Mouse (Mus musculus) CH12.LX (cell line): ENCODE measurements around the gene Myzap. TPM values are rescaled to one million over a fixed set of nuclear protein-coding genes. Genes with fewer than 3 reads are reported as not detected.

Experiments
- DNase-seq: peaks from one replicate; pipeline ENCODE4 v3.0.0-alpha.2; 2013; ENCODE audit errors: extremely low read depth
- H3K27ac ChIP-seq: 2 replicates; pipeline ENCODE4 v1.5.1; 2012; ENCODE audit warnings: low read depth, mild to moderate bottlenecking, control low read depth, moderate library complexity; ENCODE audit not compliant: insufficient read depth
- H3K27me3 ChIP-seq: replicated peaks from 2 replicates; pipeline ENCODE3; 2012; ENCODE audit warnings: inconsistent platforms
- H3K36me3 ChIP-seq, 2 experiments: replicated peaks in 1 of 2; 2 replicates each; pipeline versions ENCODE3 to v1.6.1; 2012; ENCODE audit warnings: inconsistent platforms in 1 of 2, low read length in 1 of 2, mild to moderate bottlenecking in 1 of 2, mixed read lengths in 1 of 2, moderate library complexity in 1 of 2; ENCODE audit not compliant: control insufficient read depth in 1 of 2, insufficient read depth in 1 of 2
- H3K4me1 ChIP-seq, 2 experiments: 2 replicates each; pipeline ENCODE4 v1.6.1; 2012; ENCODE audit warnings: inconsistent platforms in 1 of 2, moderate library complexity in 1 of 2; ENCODE audit not compliant: insufficient read depth in 2 of 2, control insufficient read depth in 1 of 2
- H3K4me2 ChIP-seq: 2 replicates; pipeline ENCODE4 v1.6.1; 2012; ENCODE audit warnings: low read depth, mild to moderate bottlenecking, control low read depth; ENCODE audit not compliant: poor library complexity, insufficient read depth, severe bottlenecking
- H3K4me3 ChIP-seq, 3 experiments: fragments of 150-350 bp in 1 of 3; sonication (generic) in 1 of 3; replicated peaks in 1 of 3; 2 replicates each; pipeline versions ENCODE3 to v1.5.1; 2011 to 2012; ENCODE audit warnings: low read depth in 2 of 3, low read length in 2 of 3, mild to moderate bottlenecking in 2 of 3, moderate library complexity in 2 of 3, control low read depth in 1 of 3, improper control_type of control experiment in 1 of 3, inconsistent platforms in 1 of 3, mixed read lengths in 1 of 3; ENCODE audit not compliant: poor library complexity in 1 of 3
- H3K79me2 ChIP-seq: replicated peaks from 2 replicates; pipeline ENCODE4 v1.6.1; 2012; ENCODE audit warnings: mild to moderate bottlenecking, moderate library complexity; ENCODE audit not compliant: control insufficient read depth, poor library complexity, insufficient read depth, severe bottlenecking; ENCODE audit errors: extremely low read depth
- H3K9ac ChIP-seq: 2 replicates; pipeline ENCODE4 v1.6.1; 2012; ENCODE audit warnings: low read depth, mild to moderate bottlenecking, control low read depth, moderate library complexity; ENCODE audit not compliant: insufficient read depth
- H3K9me3 ChIP-seq: replicated peaks from 2 replicates; pipeline ENCODE3; 2012; ENCODE audit warnings: low read length, inconsistent platforms, mixed read lengths
- BHLHE40 ChIP-seq: IDR thresholded peaks from 2 replicates; pipeline ENCODE4 v1.6.1; 2011; ENCODE audit warnings: mild to moderate bottlenecking, low read depth, low read length, improper control_type of control experiment
- CTCF ChIP-seq, 2 experiments: IDR thresholded peaks in 1 of 2; conservative IDR thresholded peaks in 1 of 2; 2 replicates each; pipeline ENCODE4 v1.5.1; 2011 to 2012; ENCODE audit warnings: low read depth in 2 of 2, low read length in 2 of 2, improper control_type of control experiment in 1 of 2, inconsistent platforms in 1 of 2, mild to moderate bottlenecking in 1 of 2, moderate library complexity in 1 of 2
- E2F4 ChIP-seq: IDR thresholded peaks from 2 replicates; pipeline ENCODE4 v1.6.1; 2011; ENCODE audit warnings: low read depth, low read length, improper control_type of control experiment; ENCODE audit not compliant: insufficient replicate concordance
- ELF1 ChIP-seq: IDR thresholded peaks from 2 replicates; pipeline ENCODE4 v1.6.1; 2014; ENCODE audit warnings: low read depth, mild to moderate bottlenecking, inconsistent platforms, low read length, improper control_type of control experiment
- EP300 ChIP-seq: IDR thresholded peaks from 2 replicates; pipeline ENCODE4 v1.6.1; 2011; ENCODE audit warnings: low read length, improper control_type of control experiment
- ETS1 ChIP-seq: conservative IDR thresholded peaks from 2 replicates; pipeline ENCODE4 v1.6.1; 2012; ENCODE audit warnings: low read depth, mild to moderate bottlenecking, inconsistent platforms, low read length, improper control_type of control experiment, moderate library complexity
- GABPA ChIP-seq: IDR thresholded peaks from 2 replicates; pipeline ENCODE4 v1.6.1; 2012; ENCODE audit warnings: low read depth, low read length, improper control_type of control experiment, inconsistent platforms; ENCODE audit not compliant: insufficient replicate concordance
- JUN ChIP-seq: IDR thresholded peaks from 2 replicates; pipeline ENCODE4 v1.6.1; 2011; ENCODE audit warnings: low read depth, mild to moderate bottlenecking, low read length, improper control_type of control experiment, moderate library complexity; ENCODE audit not compliant: insufficient read depth
- JUND ChIP-seq: conservative IDR thresholded peaks from 2 replicates; pipeline ENCODE4 v1.6.1; 2011; ENCODE audit warnings: low read depth, low read length, improper control_type of control experiment
- MAFK ChIP-seq: IDR thresholded peaks from 2 replicates; pipeline ENCODE4 v1.6.1; 2011; ENCODE audit warnings: low read length, improper control_type of control experiment; ENCODE audit not compliant: insufficient replicate concordance
- MAX ChIP-seq: IDR thresholded peaks from 2 replicates; pipeline ENCODE4 v1.6.1; 2011; ENCODE audit warnings: low read length, improper control_type of control experiment
- MAZ ChIP-seq: IDR thresholded peaks from 2 replicates; pipeline ENCODE4 v1.6.1; 2012; ENCODE audit warnings: low read depth, mild to moderate bottlenecking, inconsistent platforms, low read length, improper control_type of control experiment, moderate library complexity
- MXI1 ChIP-seq: IDR thresholded peaks from 2 replicates; pipeline ENCODE4 v1.6.1; 2011; ENCODE audit warnings: mild to moderate bottlenecking, low read depth, low read length, improper control_type of control experiment
- NELFE ChIP-seq: IDR thresholded peaks from 2 replicates; pipeline ENCODE4 v1.6.1; 2011; ENCODE audit warnings: low read depth, low read length, improper control_type of control experiment
- NRF1 ChIP-seq: IDR thresholded peaks from 2 replicates; pipeline ENCODE4 v1.6.1; 2014; ENCODE audit warnings: low read depth, mild to moderate bottlenecking, inconsistent platforms, low read length, improper control_type of control experiment, moderate library complexity
- PAX5 ChIP-seq: IDR thresholded peaks from 2 replicates; pipeline ENCODE4 v1.6.1; 2012; ENCODE audit warnings: low read length, inconsistent platforms, mixed read lengths
- POLR2A ChIP-seq: IDR thresholded peaks from 2 replicates; pipeline ENCODE4 v1.6.1; 2011; ENCODE audit warnings: low read depth, mild to moderate bottlenecking, improper control_type of control experiment, low read length
- POLR2AphosphoS2 ChIP-seq: IDR thresholded peaks from 2 replicates; pipeline ENCODE4 v1.6.1; 2011; ENCODE audit warnings: low read depth, low read length, improper control_type of control experiment
- RCOR1 ChIP-seq: conservative IDR thresholded peaks from 2 replicates; pipeline ENCODE4 v1.6.1; 2012; ENCODE audit warnings: low read depth, mild to moderate bottlenecking, inconsistent platforms, low read length, improper control_type of control experiment
- USF1 ChIP-seq: IDR thresholded peaks from 2 replicates; pipeline ENCODE4 v1.6.1; 2014; ENCODE audit warnings: low read depth, mild to moderate bottlenecking, inconsistent platforms, low read length, improper control_type of control experiment
- USF2 ChIP-seq: conservative IDR thresholded peaks from 2 replicates; pipeline ENCODE4 v1.6.1; 2011; ENCODE audit warnings: low read depth, low read length, improper control_type of control experiment
- ZC3H11A ChIP-seq: IDR thresholded peaks from 2 replicates; pipeline ENCODE4 v1.6.1; 2012; ENCODE audit warnings: low read depth, mild to moderate bottlenecking, inconsistent platforms, low read length, improper control_type of control experiment
- ZMIZ1 ChIP-seq: IDR thresholded peaks from 2 replicates; pipeline ENCODE4 v1.6.1; 2012; ENCODE audit warnings: low read depth, mild to moderate bottlenecking, inconsistent platforms, low read length, improper control_type of control experiment
- ZNF384 ChIP-seq: IDR thresholded peaks from 2 replicates; pipeline ENCODE4 v1.6.1; 2012; ENCODE audit warnings: low read depth, low read length, improper control_type of control experiment, inconsistent platforms
- dilution Hi-C: fragments of 300-500 bp; cut with MboI; formaldehyde crosslinking; loops from 2 replicates; pipeline ENCODE4 v1.14.3; 2020; ENCODE audit warnings: low sequenced_read_pairs; ENCODE audit not compliant: extremely low pct_unique_long_range_greater_than_20kb, extremely low pct_ligation_motif_present
- in situ Hi-C: fragments of 300-500 bp; cut with MboI; formaldehyde crosslinking; loops from 3 replicates; pipeline ENCODE4 v1.14.3; 2019; ENCODE audit warnings: low sequenced_read_pairs, low pct_ligation_motif_present, low pct_unique_long_range_greater_than_20kb, mixed read lengths
- polyA plus RNA-seq: library from polyadenylated mRNA; unstranded; fragments of >175 nt; gene quantifications from 2 replicates; pipeline ENCODE4 v1.2.1, GENCODE M21; 2012; ENCODE audit warnings: low read depth; ENCODE audit not compliant: insufficient read length
- total RNA-seq, 2 experiments: library from RNA; depleted of rRNA; stranded (reverse); fragments of 300-350 nt in 1 of 2; fragments of >200 nt in 1 of 2; gene quantifications; 2 replicates each; pipeline ENCODE4 v1.2.3; 2012 to 2014

The Myzap gene
- total and polyA plus RNA-seq, 3 experiments: 2.9 to 7.5 (median 6.2) TPM

DNA sequence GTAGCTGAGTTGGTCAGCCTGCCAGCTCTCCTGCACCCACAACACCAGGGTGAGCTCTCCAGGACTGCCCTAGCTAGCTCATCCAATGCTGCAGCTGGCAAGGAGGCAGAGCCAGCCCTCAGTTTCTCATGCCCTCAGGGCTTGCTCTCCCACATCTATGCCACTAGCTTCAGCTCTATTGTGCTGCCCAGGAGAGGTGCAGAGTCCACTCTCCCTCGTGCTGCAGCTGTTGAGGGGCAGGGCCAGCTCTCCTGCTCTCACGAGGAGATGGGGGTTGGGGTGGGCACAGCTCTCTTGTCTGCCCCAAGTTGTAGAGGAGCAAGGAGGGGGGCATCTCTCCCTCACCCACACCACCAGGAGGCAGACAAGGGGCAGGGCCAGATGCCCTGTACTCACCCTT lies 95.5 kb downstream of the Myzap start:
- no peak for TF ChIP-seq NRF1
- no peak for TF ChIP-seq JUND
- no peak for TF ChIP-seq USF1
- no peak for TF ChIP-seq MXI1
- TF ChIP-seq MAZ: no peak
- no peak for TF ChIP-seq CTCF (conservative IDR thresholded peaks at IDR 0.05 in 1 of 2, IDR thresholded peaks at IDR 0.05 in 1 of 2; ENCODE audit: low read depth in 2 of 2, low read length in 2 of 2)
- no peak for TF ChIP-seq PAX5
- no peak for TF ChIP-seq GABPA
- TF ChIP-seq MAX: no peak
- no peak for TF ChIP-seq E2F4
- no peak for TF ChIP-seq ZNF384
- no peak for TF ChIP-seq MAFK
- no peak for TF ChIP-seq RCOR1

GRCm38 (mm10) chr9:71493771-71494170 lies 98.4 kb downstream of the Myzap start:
- Histone ChIP-seq H3K36me3 (no peaks in the 10 kb centered on the region), H3K27ac (no peak overlapping the region), H3K4me2 (no peak overlapping the region), H3K9ac (no peak overlapping the region), H3K9me3 (no peaks in the 10 kb centered on the region), H3K79me2 (no peaks in the 10 kb centered on the region), H3K4me3 (no peak overlapping the region), H3K27me3 (no peaks in the 10 kb centered on the region), H3K4me1 (no peaks in the 10 kb centered on the region)
- dilution Hi-C loops (no loop called here), in situ Hi-C loops (no loop called here)
- no peak for DNase-seq
- TF ChIP-seq ZNF384 (no peak), ETS1 (no peak), POLR2AphosphoS2 (no peak), USF1 (no peak), NELFE (no peak), ZMIZ1 (no peak), CTCF (conservative IDR thresholded peaks at IDR 0.05 in 1 of 2, IDR thresholded peaks at IDR 0.05 in 1 of 2; ENCODE audit: low read depth in 2 of 2, low read length in 2 of 2) (no peak), NRF1 (no peak), ELF1 (no peak), JUN (no peak), USF2 (no peak), BHLHE40 (no peak), POLR2A (no peak), EP300 (no peak), PAX5 (no peak), JUND (no peak), ZC3H11A (no peak), MAZ (no peak), RCOR1 (no peak)

More for the DNA sequence above, 95.5 kb downstream of the Myzap start:
- Histone ChIP-seq H3K9me3 (no peaks in the 10 kb centered on the region), H3K36me3 (no peaks in the 10 kb centered on the region), H3K79me2 (no peaks in the 10 kb centered on the region), H3K27ac (no peak overlapping the region), H3K27me3 (no peaks in the 10 kb centered on the region), H3K4me3 (no peak overlapping the region), H3K4me2 (no peak overlapping the region), H3K4me1 (no peaks in the 10 kb centered on the region), H3K9ac (no peak overlapping the region)
- no peak for DNase-seq
- in situ Hi-C loops (no loop called here), dilution Hi-C loops (no loop called here)
